Mouse (Mus musculus) sigmoid colon, adult 10 weeks (tissue): ENCODE measurements around the gene Aurkc. TPM values are rescaled to one million over a fixed set of nuclear protein-coding genes. Genes with fewer than 3 reads are reported as not detected.

Source experiments
- polyA plus RNA-seq: library from polyadenylated mRNA; stranded (reverse); fragments of 350-450 nt; fragmentation: Illumina TruSeq; extraction: RNeasy Lipid Tissue Mini Kit (QIAGEN cat#74804); gene quantifications from one replicate; pipeline ENCODE4 v1.2.3, GENCODE M21; 2014; ENCODE audit warnings: low read depth, low replicate concordance

The Aurkc gene
- not detected for polyA plus RNA-seq

GRCm38 (mm10) chr7:6995251-6995650, at the start of gene Aurkc:
Gene Aurkc, plus strand, starts transcription at chr7:6995300.

Other genes with a start within 250 kb of the Aurkc start
- 9.6 TPM for gene Zfp954, start 126.2 kb downstream of the Aurkc start, polyA plus RNA-seq
- 2.7 TPM for gene Zfp773, start 141.5 kb downstream of the Aurkc start, polyA plus RNA-seq
- 6.9 TPM for gene Zfp418, start 176.0 kb downstream of the Aurkc start, polyA plus RNA-seq
- gene Zfp772, start 214.7 kb downstream of the Aurkc start, polyA plus RNA-seq = 11.0 TPM